Mouse (Mus musculus) midbrain, embryonic 15.5 days (tissue): ENCODE measurements around the gene Micu1. TPM values are rescaled to one million over a fixed set of nuclear protein-coding genes. Genes with fewer than 3 reads are reported as not detected.

Experiments used
- ATAC-seq: fragments of 200-750 bp; cut with Nextera tagmentation; replicated peaks from 2 replicates; pipeline ENCODE4 v1.8.0; 2017; ENCODE audit warnings: moderate TSS enrichment
- H3K27ac ChIP-seq: fragments of 300-500 bp; sonication (generic); 2 replicates; pipeline ENCODE4 v1.5.1; 2015; ENCODE audit warnings: mild to moderate bottlenecking, inconsistent platforms
- H3K27me3 ChIP-seq: fragments of 300-500 bp; sonication (generic); replicated peaks from 2 replicates; pipeline ENCODE4 v1.6.1; 2015; ENCODE audit warnings: inconsistent platforms
- H3K36me3 ChIP-seq: fragments of 300-500 bp; sonication (generic); replicated peaks from 2 replicates; pipeline ENCODE4 v1.6.1; 2015; ENCODE audit warnings: inconsistent platforms
- H3K4me1 ChIP-seq: fragments of 300-500 bp; sonication (generic); 2 replicates; pipeline ENCODE4 v1.6.1; 2015; ENCODE audit warnings: inconsistent platforms
- H3K4me2 ChIP-seq: fragments of 300-500 bp; sonication (generic); 2 replicates; pipeline ENCODE4 v1.6.1; 2015; ENCODE audit warnings: inconsistent platforms, mild to moderate bottlenecking, moderate library complexity
- H3K4me3 ChIP-seq: fragments of 300-500 bp; sonication (generic); 2 replicates; pipeline ENCODE4 v1.5.1; 2015; ENCODE audit warnings: mild to moderate bottlenecking, inconsistent platforms
- H3K9ac ChIP-seq: fragments of 300-500 bp; sonication (generic); 2 replicates; pipeline ENCODE4 v1.6.1; 2015; ENCODE audit warnings: mild to moderate bottlenecking, inconsistent platforms
- H3K9me3 ChIP-seq: fragments of 300-500 bp; sonication (generic); 2 replicates; pipeline ENCODE4 v1.6.1; 2016; ENCODE audit warnings: inconsistent platforms
- WGBS: fragments of 180-500 bp; shearing (Covaris S2); methylation state at CpG from one replicate; pipeline ENCODE4 v1.1.7; 2015; ENCODE audit warnings: mixed read lengths; 5-methylcytosine and 5-hydroxymethylcytosine counted together
- polyA plus RNA-seq: library from polyadenylated mRNA; unstranded; fragments of >200 nt; fragmentation: Nextera tagmentation; extraction: Ambion mirVana; gene quantifications from 2 replicates; pipeline ENCODE4 v1.2.1, GENCODE M21; 2015

Micu1 gene
- polyA plus RNA-seq, 1 experiment from 2014 or later, result 76.3 TPM

DNA sequence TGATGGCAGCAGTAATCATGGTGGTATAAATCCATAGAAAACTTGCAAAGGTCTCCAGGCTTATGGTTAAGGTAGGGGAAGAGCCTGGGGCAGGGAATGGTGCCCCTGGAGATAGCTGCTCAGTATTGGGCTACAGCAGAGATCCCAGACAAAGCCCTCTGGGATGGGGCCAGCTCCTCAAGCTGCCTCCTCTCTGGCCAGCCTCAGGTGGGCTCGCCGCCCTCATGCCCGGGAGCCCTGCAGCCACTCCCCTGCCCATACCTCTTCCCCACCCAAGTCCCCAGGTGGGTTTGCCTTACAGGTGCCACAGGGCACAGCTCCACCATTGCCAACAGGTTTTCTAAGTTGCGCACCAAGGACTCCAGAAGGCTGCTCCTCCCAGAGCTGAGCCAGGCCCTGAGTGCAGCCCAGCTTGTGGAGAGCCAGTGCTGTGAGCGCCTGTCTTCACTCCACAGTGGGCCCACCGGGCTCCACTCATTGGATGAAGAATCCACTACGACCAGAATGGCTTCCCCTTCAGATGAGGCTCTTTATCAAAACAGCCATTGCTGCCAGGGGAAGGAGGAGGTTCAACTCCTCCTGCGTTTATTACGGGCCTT, 196.0 kb downstream of the Micu1 start:
- Histone ChIP-seq H3K27me3 (no peaks in the 10 kb centered on the region), H3K27ac (peak overlapping the region; percentile 97), H3K36me3 (0 out of 2 replicates have a peak, but pooled peaks cover 7% of the 10 kb centered on the region), H3K4me1 (peaks cover 71% of the 10 kb centered on the region), H3K9ac (no peak overlapping the region), H3K9me3 (no peaks in the 10 kb centered on the region), H3K4me2 (no peak overlapping the region), H3K4me3 (no peak overlapping the region)
- 43% methylated on average over 9 of the region's 9 CpGs for WGBS
- ATAC-seq, result no peak

DNA sequence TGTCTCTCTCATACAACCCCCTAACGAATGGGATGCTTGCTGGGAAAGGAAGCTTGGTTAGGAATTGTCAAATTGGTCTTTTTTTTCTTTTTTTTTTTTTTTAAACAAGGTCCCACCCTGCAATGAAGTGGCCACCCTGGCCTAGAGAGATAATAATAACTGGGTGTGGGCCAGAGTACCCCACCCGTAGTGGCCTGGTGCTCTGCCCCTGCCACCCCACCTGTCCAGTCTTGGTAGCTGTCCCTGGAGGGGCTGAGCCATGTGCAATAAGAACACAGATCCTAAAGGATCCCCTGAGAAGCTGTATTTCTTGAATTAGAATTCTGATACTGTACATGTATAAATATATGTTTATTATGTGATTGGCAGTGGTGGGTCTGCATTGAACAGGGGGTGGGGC, 196.7 kb downstream of the Micu1 start:
- 18% methylated on average over 2 of the region's 2 CpGs for WGBS
- Histone ChIP-seq H3K9me3 (no peaks in the 10 kb centered on the region), H3K4me1 (peaks cover 69% of the 10 kb centered on the region), H3K36me3 (0 out of 2 replicates have a peak, but pooled peaks cover 7% of the 10 kb centered on the region), H3K4me3 (no peak overlapping the region), H3K4me2 (no peak overlapping the region), H3K27ac (peak overlapping the region; percentile 97), H3K27me3 (no peaks in the 10 kb centered on the region), H3K9ac (peak overlapping the region; percentile 27; the same call in 1 of the 2 replicates)
- ATAC-seq, result peak; percentile 0; the same call in 1 of the 2 replicates

DNA sequence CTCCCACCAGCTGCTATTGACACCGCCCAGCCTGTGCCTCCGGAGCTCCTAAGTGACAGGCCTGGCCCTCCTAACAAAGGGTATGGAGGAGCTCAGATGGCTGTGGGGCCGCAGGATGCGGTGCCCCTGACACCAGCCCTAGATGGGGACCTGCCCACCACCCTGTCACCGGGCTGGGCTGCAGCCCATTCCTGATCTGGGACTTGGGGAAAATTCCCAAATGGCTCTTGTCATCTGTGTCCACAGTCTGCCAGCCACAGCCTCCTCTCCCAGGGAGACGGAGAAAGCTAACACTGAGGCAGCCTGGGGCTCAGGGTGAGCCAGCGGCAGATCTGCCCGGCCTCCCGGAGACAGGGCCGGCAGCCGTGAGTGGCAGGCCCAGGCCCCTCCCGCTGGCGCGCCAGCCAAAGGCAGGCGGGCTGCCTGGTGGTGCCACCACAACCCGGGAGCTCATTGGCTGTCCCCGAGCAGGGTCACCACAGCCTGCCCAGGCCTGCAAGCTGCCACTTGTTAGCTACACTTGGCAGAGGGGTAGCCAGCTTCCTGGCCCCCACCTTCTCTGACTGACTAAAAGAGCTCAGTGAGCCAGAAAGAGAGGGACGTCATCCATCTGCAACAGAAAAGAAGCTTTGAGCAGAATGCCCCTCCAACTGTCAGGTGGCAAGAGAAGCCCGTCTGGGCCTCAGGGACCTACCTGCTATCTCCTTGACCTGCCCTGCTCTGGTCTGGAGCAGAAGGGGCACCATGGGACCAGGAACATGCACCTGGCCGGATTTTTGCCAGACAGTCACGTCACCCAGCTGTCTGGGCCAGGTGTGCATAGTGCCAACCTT, 197.3 kb downstream of the Micu1 start:
- Histone ChIP-seq H3K4me1 (peaks cover 69% of the 10 kb centered on the region), H3K36me3 (0 out of 2 replicates have a peak, but pooled peaks cover 3% of the 10 kb centered on the region)

DNA sequence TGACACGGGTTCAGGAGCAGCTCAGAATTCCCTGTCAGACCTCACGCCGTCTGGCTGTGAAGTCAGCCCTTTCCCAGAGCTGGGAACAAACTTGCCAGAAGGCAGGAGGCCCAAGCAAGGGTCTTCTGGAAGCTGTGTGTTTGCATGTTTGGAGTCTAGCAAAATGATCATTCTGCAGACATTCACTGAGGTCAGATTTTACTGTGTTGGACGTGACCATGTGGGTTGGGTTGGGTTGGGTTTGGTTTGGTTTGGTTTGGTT, 197.8 kb downstream of the Micu1 start:
- no peaks in the 10 kb centered on the region for H3K9me3 ChIP-seq
- no peaks in the 10 kb centered on the region for H3K27me3 ChIP-seq
- ATAC-seq, result no peak
- peak overlapping the region; percentile 27; the same call in 1 of the 2 replicates for H3K9ac ChIP-seq
- H3K36me3 ChIP-seq, result 0 out of 2 replicates have a peak, but pooled peaks cover 3% of the 10 kb centered on the region
- H3K4me1 ChIP-seq, result peaks cover 69% of the 10 kb centered on the region
- WGBS, result 24% methylated on average over 4 of the region's 4 CpGs
- H3K4me3 ChIP-seq, result no peak overlapping the region
- peak overlapping the region; percentile 97 for H3K27ac ChIP-seq
- H3K4me2 ChIP-seq, result peak overlapping the region; percentile 24; the same call in 1 of the 2 replicates

More for the DNA sequence above, 197.3 kb downstream of the Micu1 start:
- peak; percentile 92 for ATAC-seq
- H3K4me2 ChIP-seq, result peak overlapping the region; percentile 24
- H3K4me3 ChIP-seq, result no peak overlapping the region
- H3K9ac ChIP-seq, result peak overlapping the region; percentile 27
- WGBS, result 7% methylated on average over 21 of the region's 21 CpGs
- H3K9me3 ChIP-seq, result no peaks in the 10 kb centered on the region
- no peaks in the 10 kb centered on the region for H3K27me3 ChIP-seq
- H3K27ac ChIP-seq, result peak overlapping the region; percentile 97

DNA sequence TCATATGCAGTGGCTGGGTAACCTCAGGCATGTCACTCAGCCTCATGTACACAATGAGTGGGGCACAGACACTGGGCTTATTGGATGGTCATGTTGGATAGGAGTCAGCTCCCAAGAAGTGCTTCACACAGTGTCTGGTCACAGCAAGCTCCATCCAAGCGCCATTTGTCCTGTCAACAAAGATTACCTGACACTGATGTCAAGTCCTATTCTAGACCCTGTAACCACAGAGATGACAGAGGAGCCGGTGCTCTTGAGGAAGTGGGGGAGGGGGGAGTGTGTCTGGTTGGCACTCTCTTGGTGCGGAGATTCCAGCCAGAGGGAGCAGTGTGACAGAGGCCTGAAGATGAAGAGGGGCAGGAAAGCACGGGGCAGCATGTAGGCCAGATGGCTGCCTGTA, 198.7 kb downstream of the Micu1 start:
- H3K4me1 ChIP-seq, result peaks cover 69% of the 10 kb centered on the region
- 40% methylated on average over 4 of the region's 4 CpGs for WGBS
- H3K27ac ChIP-seq, result peak overlapping the region; percentile 97
- no peak overlapping the region for H3K4me2 ChIP-seq
- H3K36me3 ChIP-seq, result no peaks in the 10 kb centered on the region
- ATAC-seq, result no peak
- no peak overlapping the region for H3K4me3 ChIP-seq
- H3K9ac ChIP-seq, result no peak overlapping the region
- no peaks in the 10 kb centered on the region for H3K27me3 ChIP-seq
- no peaks in the 10 kb centered on the region for H3K9me3 ChIP-seq

DNA sequence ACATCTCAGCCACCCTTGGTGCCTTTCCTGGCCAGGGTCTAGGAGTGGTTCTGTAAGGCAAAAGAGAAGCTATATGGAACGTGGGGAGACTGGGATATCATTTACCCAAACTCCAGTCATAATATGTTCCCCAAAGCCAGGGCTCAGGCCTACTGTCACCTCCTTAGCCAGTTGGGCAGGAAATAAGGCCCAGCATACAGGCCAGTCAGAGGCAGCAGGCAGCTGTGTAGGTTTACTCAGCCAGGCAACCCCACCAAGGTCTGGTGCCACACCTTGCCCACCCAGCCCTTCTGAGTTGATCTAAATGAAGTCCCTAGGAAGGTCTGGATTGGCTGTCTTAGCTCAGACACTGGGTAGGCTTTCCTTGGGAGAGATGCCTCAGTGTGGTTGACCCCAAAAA, 199.2 kb downstream of the Micu1 start:
- no peak overlapping the region for H3K9ac ChIP-seq
- no peaks in the 10 kb centered on the region for H3K9me3 ChIP-seq
- no peak overlapping the region for H3K4me2 ChIP-seq
- H3K27me3 ChIP-seq, result no peaks in the 10 kb centered on the region
- H3K27ac ChIP-seq, result peak overlapping the region; percentile 17; the same call in 1 of the 2 replicates
- 90% methylated on average over 1 of the region's 1 CpGs for WGBS
- H3K4me1 ChIP-seq, result peaks cover 65% of the 10 kb centered on the region
- no peak for ATAC-seq
- no peak overlapping the region for H3K4me3 ChIP-seq
- H3K36me3 ChIP-seq, result no peaks in the 10 kb centered on the region

DNA sequence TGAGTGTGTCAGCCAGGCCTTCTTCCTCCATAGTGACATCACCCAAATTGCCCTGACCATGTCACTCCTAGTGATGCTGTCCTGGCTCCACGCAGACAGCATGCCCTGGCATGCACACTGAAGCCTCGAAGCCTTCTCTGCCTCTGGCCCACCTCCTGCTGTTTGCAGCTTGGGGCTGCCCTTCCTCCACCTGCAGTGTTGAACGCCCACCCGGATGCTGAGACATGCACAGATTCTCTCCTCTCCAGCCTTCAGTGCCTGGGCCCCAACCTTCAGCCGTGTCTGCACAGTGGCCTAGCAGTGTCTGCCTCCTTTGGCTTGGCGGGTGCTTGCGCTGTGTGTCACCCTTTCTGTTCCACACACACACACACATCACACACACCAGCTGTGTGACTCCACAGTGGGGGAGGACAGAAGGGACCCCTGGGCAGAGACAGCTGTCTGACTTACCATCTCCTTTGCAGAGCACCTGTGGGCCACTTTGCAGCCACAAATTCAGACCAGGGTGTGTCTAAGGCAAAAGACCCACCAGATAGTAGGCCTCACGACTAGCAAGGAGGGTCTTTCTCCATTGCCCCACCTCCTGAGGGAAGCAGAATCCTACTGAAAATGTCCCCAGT, 199.8 kb downstream of the Micu1 start:
- no peak overlapping the region for H3K9ac ChIP-seq
- no peak overlapping the region for H3K4me2 ChIP-seq
- no peak overlapping the region for H3K4me3 ChIP-seq
- ATAC-seq, result no peak
- H3K4me1 ChIP-seq, result peaks cover 59% of the 10 kb centered on the region
- 64% methylated on average over 8 of the region's 8 CpGs for WGBS
- 0 out of 2 replicates have a peak overlapping the region, but pooled peaks have one; percentile 17 for H3K27ac ChIP-seq
- no peaks in the 10 kb centered on the region for H3K36me3 ChIP-seq
- no peaks in the 10 kb centered on the region for H3K9me3 ChIP-seq
- H3K27me3 ChIP-seq, result no peaks in the 10 kb centered on the region

DNA sequence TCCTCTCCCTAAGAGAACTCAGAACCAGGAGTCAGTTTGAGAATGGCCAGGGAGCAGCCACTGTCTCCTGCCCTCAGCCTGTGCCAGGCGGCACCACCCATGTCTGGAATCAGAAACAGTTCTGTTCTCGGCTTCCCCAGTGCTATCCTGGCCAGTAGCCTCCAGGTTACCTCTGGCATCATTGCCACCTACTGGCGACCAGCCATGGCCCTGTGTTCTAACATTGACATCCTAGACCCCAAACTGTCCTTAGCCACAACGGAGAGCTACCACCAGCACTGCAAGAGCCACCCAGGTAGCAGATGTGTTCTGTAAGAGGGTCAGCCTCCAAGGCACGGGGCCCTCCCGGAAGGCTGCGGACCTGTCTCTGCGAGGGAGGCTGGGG, 200.3 kb downstream of the Micu1 start:
- peaks cover 54% of the 10 kb centered on the region for H3K4me1 ChIP-seq
- no peak overlapping the region for H3K9ac ChIP-seq
- WGBS, result 68% methylated on average over 8 of the region's 8 CpGs
- H3K36me3 ChIP-seq, result no peaks in the 10 kb centered on the region
- H3K27me3 ChIP-seq, result no peaks in the 10 kb centered on the region
- no peak overlapping the region for H3K4me3 ChIP-seq
- no peak for ATAC-seq
- peak overlapping the region; percentile 48; the same call in 1 of the 2 replicates for H3K27ac ChIP-seq
- H3K9me3 ChIP-seq, result no peaks in the 10 kb centered on the region
- no peak overlapping the region for H3K4me2 ChIP-seq

DNA sequence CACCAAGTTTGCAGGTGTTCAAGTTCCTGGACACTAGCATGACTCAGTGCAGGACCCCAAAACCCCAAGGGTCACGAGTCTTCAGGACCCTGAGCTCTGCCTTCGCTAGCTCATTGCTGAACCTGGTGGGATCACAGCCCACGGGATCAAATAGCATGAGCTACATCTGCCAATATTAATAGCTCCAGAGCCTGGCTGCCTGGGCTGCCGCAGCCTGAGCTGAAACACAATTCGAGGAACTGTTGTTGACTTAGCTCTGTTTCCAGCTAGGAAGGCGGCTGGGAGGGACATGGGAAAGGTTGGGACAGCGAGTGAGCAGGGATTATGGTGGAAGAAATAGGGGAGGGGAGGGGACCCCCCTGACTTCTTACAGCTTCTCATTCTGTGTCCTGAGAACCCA, 200.9 kb downstream of the Micu1 start:
- no peak overlapping the region for H3K4me2 ChIP-seq
- WGBS, result 46% methylated on average over 7 of the region's 7 CpGs
- no peak overlapping the region for H3K9ac ChIP-seq
- H3K4me1 ChIP-seq, result peaks cover 53% of the 10 kb centered on the region
- H3K4me3 ChIP-seq, result no peak overlapping the region
- H3K36me3 ChIP-seq, result no peaks in the 10 kb centered on the region
- H3K27me3 ChIP-seq, result no peaks in the 10 kb centered on the region
- peak overlapping the region; percentile 48 for H3K27ac ChIP-seq
- no peak for ATAC-seq
- no peaks in the 10 kb centered on the region for H3K9me3 ChIP-seq

DNA sequence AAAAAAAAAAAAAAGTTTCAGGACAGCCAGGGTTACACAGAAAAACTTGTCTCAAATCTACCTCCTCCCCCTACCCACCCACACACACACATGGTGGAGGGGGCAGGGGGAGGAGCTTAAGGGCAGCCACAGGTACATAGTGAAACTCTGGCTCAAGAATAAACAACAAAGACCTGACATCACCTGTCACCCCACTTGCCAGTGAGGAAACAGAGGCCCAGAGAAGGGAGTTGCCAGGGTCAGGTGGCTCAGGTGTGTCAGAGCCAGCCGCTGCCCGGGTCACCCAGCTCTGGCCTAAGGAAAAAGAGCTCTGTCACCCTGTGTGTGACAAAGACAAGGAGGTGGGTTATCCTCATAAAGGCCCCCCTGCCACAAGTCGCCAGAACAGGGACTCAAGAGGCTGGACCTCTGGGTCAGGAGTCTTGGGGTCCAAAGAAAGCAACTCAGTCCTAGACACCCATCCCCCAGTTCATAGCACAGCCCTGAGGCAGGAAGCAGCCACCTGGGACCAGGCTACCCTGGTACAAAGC, 204.9 kb downstream of the Micu1 start:
- ATAC-seq, result no peak
- Histone ChIP-seq H3K4me1 (peaks cover 32% of the 10 kb centered on the region), H3K27ac (no peak overlapping the region), H3K9me3 (no peaks in the 10 kb centered on the region), H3K9ac (no peak overlapping the region), H3K27me3 (no peaks in the 10 kb centered on the region), H3K36me3 (no peaks in the 10 kb centered on the region), H3K4me2 (no peak overlapping the region), H3K4me3 (no peak overlapping the region)
- WGBS, result 59% methylated on average over 3 of the region's 3 CpGs

DNA sequence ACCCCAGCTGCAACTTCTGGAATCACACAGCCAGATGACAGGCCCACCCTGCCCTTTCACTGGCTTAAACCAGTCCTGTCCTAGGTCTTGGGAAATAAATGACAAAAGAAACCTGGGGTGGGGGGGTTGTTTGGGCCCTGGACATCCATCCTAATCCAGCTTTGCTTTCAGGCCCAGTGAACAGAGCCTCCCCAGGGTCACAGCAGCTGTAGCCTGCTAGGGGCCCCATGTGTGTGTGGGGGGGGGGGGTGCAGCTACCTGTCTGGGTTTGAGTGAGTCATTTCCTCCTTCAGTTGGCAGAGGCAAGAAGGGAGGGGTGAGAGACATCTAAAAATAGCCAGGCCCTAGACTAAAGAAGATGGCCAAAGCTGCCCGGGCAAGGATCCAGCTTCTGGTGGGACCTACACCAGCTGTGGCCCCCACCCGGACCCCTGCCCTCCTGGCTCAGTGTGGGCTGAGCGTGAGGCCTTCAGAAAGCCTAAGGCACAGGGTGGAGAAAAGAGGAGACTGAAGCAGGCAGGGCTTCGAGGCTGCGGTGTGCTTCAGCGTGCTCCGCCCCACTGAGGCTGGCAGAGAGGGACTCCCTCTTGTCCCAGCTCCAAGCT, 205.5 kb downstream of the Micu1 start:
- no peak overlapping the region for H3K27ac ChIP-seq
- H3K27me3 ChIP-seq, result no peaks in the 10 kb centered on the region
- no peak for ATAC-seq
- no peak overlapping the region for H3K4me2 ChIP-seq
- no peak overlapping the region for H3K9ac ChIP-seq
- H3K9me3 ChIP-seq, result no peaks in the 10 kb centered on the region
- 34% methylated on average over 7 of the region's 7 CpGs for WGBS
- H3K36me3 ChIP-seq, result no peaks in the 10 kb centered on the region
- no peak overlapping the region for H3K4me3 ChIP-seq
- peaks cover 26% of the 10 kb centered on the region for H3K4me1 ChIP-seq

DNA sequence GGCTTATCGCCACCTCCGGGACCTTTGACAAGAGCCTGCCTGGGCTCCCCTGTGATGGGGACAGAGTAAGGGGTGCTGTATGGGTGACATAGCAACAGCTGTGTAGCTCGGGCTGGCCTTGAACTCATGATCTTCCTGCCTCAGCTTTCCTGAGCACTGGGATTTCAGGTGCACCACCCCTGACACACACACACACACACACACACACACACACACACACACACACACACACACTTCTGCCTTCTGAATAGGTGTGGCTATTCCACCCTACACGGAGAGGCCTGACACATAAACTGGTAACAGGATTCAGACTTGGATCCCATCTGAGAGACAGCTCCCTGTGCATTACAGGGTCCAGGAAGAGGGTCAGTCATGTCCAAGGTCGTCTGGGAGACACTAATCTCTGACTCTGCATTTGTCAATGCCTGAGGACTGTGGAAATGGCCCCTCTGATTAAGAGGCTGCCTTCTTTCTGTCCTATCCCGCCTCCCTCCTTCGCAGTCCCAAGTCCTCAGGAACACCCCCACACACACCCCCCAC, 206.6 kb downstream of the Micu1 start:
- H3K27ac ChIP-seq, result no peak overlapping the region
- no peaks in the 10 kb centered on the region for H3K27me3 ChIP-seq
- no peak overlapping the region for H3K4me3 ChIP-seq
- WGBS, result 52% methylated on average over 7 of the region's 7 CpGs
- no peaks in the 10 kb centered on the region for H3K36me3 ChIP-seq
- H3K9me3 ChIP-seq, result no peaks in the 10 kb centered on the region
- no peak overlapping the region for H3K9ac ChIP-seq
- no peak for ATAC-seq
- no peak overlapping the region for H3K4me2 ChIP-seq
- peaks cover 20% of the 10 kb centered on the region for H3K4me1 ChIP-seq
